In genomic region chr3:95674236-95674635, GRCm38 (mm10) we compare ENCODE assay signal across 8 mouse cellular contexts. TPM values are rescaled to one million over a fixed set of nuclear protein-coding genes. Genes with fewer than 3 reads are reported as not detected.
A peak's percentile ranks its signal among the peaks of the same experiment; 100 is the strongest.
DNase-seq lines count a peak whose midpoint lies in the region; ATAC-seq and TF ChIP-seq lines count a peak whose summit lies in the region.

No protein-coding gene starts in this region.

- no peaks in the 10 kb centered on the region for H3K36me3 ChIP-seq in lung, postnatal 0 days (ENCODE audit: insufficient read depth, low read length)
- peaks cover 3% of the 10 kb centered on the region for H3K36me3 ChIP-seq in stomach, embryonic 14.5 days (ENCODE audit: control insufficient read depth, insufficient read depth, low read length)

- peak overlapping the region; percentile 36 for H3K9ac ChIP-seq in lung, postnatal 0 days (replicated peaks; ENCODE audit: low read depth)
- no peak overlapping the region for H3K9ac ChIP-seq in stomach, embryonic 14.5 days (replicated peaks; ENCODE audit: low read depth, low read length)

- no peak overlapping the region for H3K4me3 ChIP-seq in lung, postnatal 0 days (ENCODE audit: low read depth, low read length)
- H3K4me3 ChIP-seq in stomach, embryonic 14.5 days (ENCODE audit: low read depth, low read length): no peak overlapping the region

- no peaks in the 10 kb centered on the region for H3K27me3 ChIP-seq in lung, postnatal 0 days (replicated peaks; ENCODE audit: insufficient read depth, low read length)
- no peaks in the 10 kb centered on the region for H3K27me3 ChIP-seq in stomach, embryonic 14.5 days (ENCODE audit: control insufficient read depth, insufficient read depth, low read length)

- H3K4me2 ChIP-seq in lung, postnatal 0 days (replicated peaks; ENCODE audit: low read depth, low read length): peak overlapping the region; percentile 47
- H3K4me2 ChIP-seq in stomach, embryonic 14.5 days (replicated peaks; ENCODE audit: low read depth, low read length): peak overlapping the region; percentile 23

- peak overlapping the region; percentile 99 for H3K27ac ChIP-seq in lung, postnatal 0 days (ENCODE audit: low read length)
- peak overlapping the region; percentile 95 for H3K27ac ChIP-seq in stomach, embryonic 14.5 days (ENCODE audit: low read length)

- ATAC-seq in lung, postnatal 0 days: peak; percentile 75
- peak; percentile 83 for ATAC-seq in stomach, embryonic 14.5 days (ENCODE audit: insufficient number of reproducible peaks, insufficient read depth, low FRiP score, low read depth)

- WGBS in lung, postnatal 0 days: 3% methylated on average over 2 of the region's 2 CpGs
- 20% methylated on average over 2 of the region's 2 CpGs for WGBS in stomach, embryonic 14.5 days

- TF ChIP-seq EP300 in lung, postnatal 0 days (IDR thresholded peaks at IDR 0.05): peak; percentile 97

- peak; percentile 57 for DNase-seq in layer of hippocampus, adult 9-11 months
- no peak for DNase-seq in layer of hippocampus, adult 11-12 months (ENCODE audit: low spot score)
- DNase-seq in brain, embryonic 14.5 days (ENCODE audit: low read depth): peak; percentile 33
- peak; percentile 87 to 95 for DNase-seq in heart, adult 18-20 months
- peak; percentile 74 for DNase-seq in kidney, adult 18-20 months
- peak; percentile 97 for DNase-seq in lung, postnatal 0 days (ENCODE audit: low spot score)
- DNase-seq in layer of hippocampus, postnatal 36 days: no peak

- no peak for TF ChIP-seq POLR2A in brain, embryonic 14.5 days (IDR thresholded peaks at IDR 0.05; ENCODE audit: borderline replicate concordance, extremely low read depth, insufficient read depth, insufficient read length, poor library complexity, severe bottlenecking)

- no peak for TF ChIP-seq CTCF in brain, embryonic 14.5 days (IDR thresholded peaks at IDR 0.05; ENCODE audit: borderline replicate concordance, extremely low read depth, insufficient read depth, insufficient read length)
- TF ChIP-seq CTCF in lung, postnatal 0 days (IDR thresholded peaks at IDR 0.05): no peak

- peaks cover 55% of the 10 kb centered on the region for H3K4me1 ChIP-seq in lung, postnatal 0 days (ENCODE audit: insufficient read depth, low read depth, low read length)
- peaks cover 49% of the 10 kb centered on the region for H3K4me1 ChIP-seq in stomach, embryonic 14.5 days (ENCODE audit: control insufficient read depth, insufficient read depth, low read length)

- H3K9me3 ChIP-seq in lung, postnatal 0 days (ENCODE audit: low read length): no peaks in the 10 kb centered on the region
- H3K9me3 ChIP-seq in stomach, embryonic 14.5 days (ENCODE audit: control insufficient read depth, low read depth, low read length): no peaks in the 10 kb centered on the region

RNA-seq across cellular contexts. Expression of gene Adamtsl4, which starts 13.5 kb away (rescaled TPM):
- 0.20 and 0.41 TPM in 2 replicates for polyA plus RNA-seq in brain, embryonic 14.5 days (2012; rRNA removed)
- 10 to 100 TPM; 39.1 to 40.6 TPM for total RNA-seq in heart, adult 18-20 months (2021)
- polyA plus RNA-seq in lung, postnatal 0 days (2015; fragmentation: Nextera tagmentation; extraction: Ambion mirVana): 11.8 and 13.2 TPM in 2 replicates
- polyA plus RNA-seq in stomach, embryonic 14.5 days (2014; fragmentation: Nextera tagmentation; extraction: Ambion mirVana): 3.1 and 5.3 TPM in 2 replicates
- 1 to 10 TPM; 5.0 to 5.1 TPM for total RNA-seq in layer of hippocampus, postnatal 36 days (2021)

RNA-seq across cellular contexts. Expression of gene Mcl1, which starts 15.6 kb away (rescaled TPM):
- polyA plus RNA-seq in brain, embryonic 14.5 days (2012; rRNA removed): 72.3 and 74.3 TPM in 2 replicates
- 100 to 1,000 TPM; 159 to 167 TPM for total RNA-seq in heart, adult 18-20 months (2021)
- 99.6 and 101 TPM in 2 replicates for polyA plus RNA-seq in lung, postnatal 0 days (2015; fragmentation: Nextera tagmentation; extraction: Ambion mirVana)
- polyA plus RNA-seq in stomach, embryonic 14.5 days (2014; fragmentation: Nextera tagmentation; extraction: Ambion mirVana): 47.0 and 61.2 TPM in 2 replicates
- total RNA-seq in layer of hippocampus, postnatal 36 days (2021): 10 to 100 TPM; 60.8 to 61.3 TPM

RNA-seq across cellular contexts. Expression of gene Ensa, which starts 49.4 kb away (rescaled TPM):
- polyA plus RNA-seq in brain, embryonic 14.5 days (2012; rRNA removed): 32.2 and 51.6 TPM in 2 replicates
- total RNA-seq in heart, adult 18-20 months (2021): 10 to 100 TPM; 74.3 to 75.2 TPM
- 48.2 and 52.0 TPM in 2 replicates for polyA plus RNA-seq in lung, postnatal 0 days (2015; fragmentation: Nextera tagmentation; extraction: Ambion mirVana)
- 76.3 and 81.3 TPM in 2 replicates for polyA plus RNA-seq in stomach, embryonic 14.5 days (2014; fragmentation: Nextera tagmentation; extraction: Ambion mirVana)
- 100 to 1,000 TPM; 310 TPM for total RNA-seq in layer of hippocampus, postnatal 36 days (2021)

Comparison
In these comparisons a context has a peak if more than half of its experiments do, and no peak if none do; other contexts are left out.
1. DNase-seq: peak in layer of hippocampus, adult 9-11 months (single experiment), brain, embryonic 14.5 days (single experiment), heart, adult 18-20 months (2 of 2), kidney, adult 18-20 months (single experiment) and lung, postnatal 0 days (single experiment); none in layer of hippocampus, adult 11-12 months (single experiment) and layer of hippocampus, postnatal 36 days (0 of 2).